Mouse (Mus musculus) adrenal gland, postnatal 10 days (tissue): ENCODE results near the gene Ankle2. TPM values are rescaled to one million over a fixed set of nuclear protein-coding genes. Genes with fewer than 3 reads are reported as not detected.

Experiments used
- DNase-seq: peaks from one replicate; pipeline ENCODE4 v3.0.0; 2021; ENCODE audit warnings: mixed read lengths
- long read RNA-seq, 2 experiments: library from polyadenylated mRNA; stranded (forward); transcript quantifications; one replicate each; pipeline ENCODE4 v2.0.0; 2021
- total RNA-seq, 2 experiments: library from RNA; stranded (reverse); gene quantifications; 2 replicates each; pipeline ENCODE4 v1.2.3; 2021

The Ankle2 gene
- 10 to 100 TPM; 37.1 to 40.6 TPM for total RNA-seq
- long read RNA-seq, experiment 1, full-length matches to known transcripts = 12 of 22 reads
- long read RNA-seq, experiment 1, partial matches to known transcripts = 6 of 22 reads
- long read RNA-seq, experiment 1, other reads (novel, unspliced or antisense) = 4 of 22 reads
- long read RNA-seq, experiment 2, full-length matches to known transcripts = 19 of 27 reads
- long read RNA-seq, experiment 2, partial matches to known transcripts = 1 of 27 reads
- long read RNA-seq, experiment 2, other reads (novel, unspliced or antisense) = 7 of 27 reads

- peak; percentile 96 for DNase-seq
Measured at GRCm38 (mm10) chr5:110230780-110231461, at the start of gene Ankle2. TSS of gene Ankle2 (plus strand) at chr5:110231004.

- DNase-seq = peak; percentile 11
Measured at GRCm38 (mm10) chr5:110181716-110182115, 49.1 kb upstream of the Ankle2 start.

- no peak for DNase-seq
Measured at GRCm38 (mm10) chr5:110203164-110203895, 27.5 kb upstream of the Ankle2 start.

- no peak for DNase-seq
Measured at GRCm38 (mm10) chr5:110204777-110205176, 26.0 kb upstream of the Ankle2 start.

GRCm38 (mm10) chr5:110211312-110211711 lies 19.5 kb upstream of the Ankle2 start:
- no peak for DNase-seq

GRCm38 (mm10) chr5:110216780-110217179 lies 14.0 kb upstream of the Ankle2 start:
- DNase-seq = no peak

GRCm38 (mm10) chr5:110220331-110220730 lies 10.5 kb upstream of the Ankle2 start:
- DNase-seq = no peak

GRCm38 (mm10) chr5:110222757-110223156 lies 8.0 kb upstream of the Ankle2 start:
- no peak for DNase-seq

- no peak for DNase-seq
Measured at GRCm38 (mm10) chr5:110225056-110225455, 5.7 kb upstream of the Ankle2 start.

GRCm38 (mm10) chr5:110227336-110227883 lies 3.4 kb upstream of the Ankle2 start:
- DNase-seq = no peak

GRCm38 (mm10) chr5:110230401-110230779 lies 414 bp upstream of the Ankle2 start:
- DNase-seq = no peak

GRCm38 (mm10) chr5:110231638-110232037 lies 834 bp downstream of the Ankle2 start:
- peak; percentile 5 for DNase-seq

GRCm38 (mm10) chr5:110232346-110232745 lies 1.5 kb downstream of the Ankle2 start:
- DNase-seq = no peak

- DNase-seq = no peak
Measured at GRCm38 (mm10) chr5:110244091-110244490, 13.3 kb downstream of the Ankle2 start.

GRCm38 (mm10) chr5:110266941-110267340 lies 36.1 kb downstream of the Ankle2 start:
- no peak for DNase-seq

GRCm38 (mm10) chr5:110269141-110270101 lies 38.6 kb downstream of the Ankle2 start, which contains the start of gene Pgam5:
TSS of gene Pgam5 (minus strand) at chr5:110269913.
- peak; percentile 95 for DNase-seq

- DNase-seq = no peak
Measured at GRCm38 (mm10) chr5:110270242-110270641, 39.4 kb downstream of the Ankle2 start.

GRCm38 (mm10) chr5:110274147-110274546 lies 43.3 kb downstream of the Ankle2 start:
- no peak for DNase-seq

GRCm38 (mm10) chr5:110274846-110275245 lies 44.0 kb downstream of the Ankle2 start:
- no peak for DNase-seq

GRCm38 (mm10) chr5:110276391-110276790 lies 45.6 kb downstream of the Ankle2 start:
- no peak for DNase-seq

- DNase-seq = no peak
Measured at GRCm38 (mm10) chr5:110276910-110277309, 46.1 kb downstream of the Ankle2 start.

- DNase-seq = no peak
Measured at GRCm38 (mm10) chr5:110281984-110282383, 51.2 kb downstream of the Ankle2 start.
